Mouse (Mus musculus): Measurements from ENCODE around the gene Hyal2.

DNA sequence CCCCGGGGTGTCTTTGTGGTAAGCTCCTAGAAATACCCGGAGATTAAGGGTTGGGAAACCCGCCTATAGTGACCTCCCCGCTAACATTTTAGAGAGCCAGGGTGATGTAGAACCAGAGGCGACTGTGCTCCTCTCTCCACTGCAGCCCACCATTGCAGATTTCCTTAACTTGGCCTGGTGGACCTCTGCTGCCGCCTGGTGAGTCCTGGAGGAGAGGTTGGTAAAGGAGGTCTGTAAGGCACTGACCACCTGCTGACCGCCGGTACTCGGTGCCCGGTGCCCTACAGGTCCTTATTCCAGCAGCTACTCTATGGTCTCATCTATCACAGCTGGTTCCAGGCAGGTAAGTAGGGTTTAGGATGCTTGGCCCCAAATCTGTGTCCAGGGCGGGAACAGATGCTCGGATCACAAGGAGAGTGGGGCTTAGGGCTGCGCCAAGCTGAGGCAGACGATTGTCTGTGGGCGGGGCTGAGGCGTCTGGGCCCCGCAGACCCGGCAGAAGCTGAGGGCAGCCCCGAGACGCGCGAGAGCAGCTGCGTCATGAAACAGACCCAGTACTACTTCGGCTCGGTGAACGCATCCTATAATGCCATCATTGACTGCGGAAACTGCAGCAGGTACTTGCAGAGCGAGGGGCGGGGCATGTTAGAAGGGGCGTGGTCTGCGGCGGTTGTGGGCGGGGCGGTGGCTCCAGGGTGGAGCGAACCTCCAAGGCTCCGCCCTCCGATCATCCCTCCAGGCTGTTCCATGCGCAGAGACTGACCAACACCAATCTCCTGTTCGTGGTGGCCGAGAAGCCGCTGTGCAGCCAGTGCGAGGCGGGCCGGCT lies 41.3 kb upstream of the Hyal2 start:
- TF ChIP-seq CEBPB (IDR thresholded peaks at IDR 0.05; ENCODE audit: insufficient read depth, poor library complexity, severe bottlenecking) (no peak), E2F4 (IDR thresholded peaks at IDR 0.05; ENCODE audit: insufficient read depth) (no peak), POLR2A (IDR thresholded peaks at IDR 0.05; ENCODE audit: insufficient read length, low read depth) (no peak), MAX (IDR thresholded peaks at IDR 0.05; ENCODE audit: low read depth) (no peak), TCF12 (IDR thresholded peaks at IDR 0.05; ENCODE audit: insufficient read depth, poor library complexity, severe bottlenecking) (no peak), POLR2AphosphoS2 (IDR thresholded peaks at IDR 0.05; ENCODE audit: insufficient read length, low read depth) (no peak), USF1 (IDR thresholded peaks at IDR 0.05; ENCODE audit: low read depth) (no peak), MYOG (IDR thresholded peaks at IDR 0.05; ENCODE audit: control insufficient read depth in 1 of 3, insufficient read depth in 1 of 3, insufficient read length in 2 of 3, low read depth in 2 of 3) (no peak), SRF (IDR thresholded peaks at IDR 0.05; ENCODE audit: control insufficient read depth, insufficient read length, low read depth) (no peak), MYOD1 (IDR thresholded peaks at IDR 0.05; ENCODE audit: control insufficient read depth in 1 of 3, insufficient read length in 2 of 3, low read depth in 2 of 3) (no peak)

Data from myocyte (in vitro differentiated cells).